Mouse (Mus musculus) forebrain, embryonic 14.5 days (tissue): ENCODE data around the gene Pla1a. TPM values are rescaled to one million over a fixed set of nuclear protein-coding genes. Genes with fewer than 3 reads are reported as not detected.
"Not testable (repeated sequence)": the region's sequence is repeated elsewhere in the genome, so short reads cannot be mapped to it uniquely, and the experiment has no call there.

Experiments used
- ATAC-seq: fragments of 200-750 bp; cut with Nextera tagmentation; 2 replicates; pipeline ENCODE4 v1.8.0; 2017; ENCODE audit warnings: mild to moderate bottlenecking, moderate library complexity
- DNase-seq: peaks from one replicate; pipeline ENCODE4 v3.0.0-alpha.2; 2015; ENCODE audit warnings: low spot score
- H3K27ac ChIP-seq: fragments of 300-500 bp; sonication (generic); 2 replicates; pipeline ENCODE4 v1.5.1; 2014; ENCODE audit warnings: low read depth, mild to moderate bottlenecking, control low read depth, low read length, moderate library complexity
- H3K27me3 ChIP-seq: fragments of 300-500 bp; sonication (generic); replicated peaks from 2 replicates; pipeline ENCODE4 v1.6.1; 2014; ENCODE audit warnings: low read length, control low read depth, mixed read lengths; ENCODE audit not compliant: control insufficient read depth, insufficient read depth
- H3K36me3 ChIP-seq: fragments of 300-500 bp; sonication (generic); 2 replicates; pipeline ENCODE4 v1.6.1; 2014; ENCODE audit warnings: low read length, control low read depth; ENCODE audit not compliant: control insufficient read depth, insufficient read depth
- H3K4me1 ChIP-seq: fragments of 300-500 bp; sonication (generic); 2 replicates; pipeline ENCODE4 v1.6.1; 2014; ENCODE audit warnings: antibody characterized with exemption, low read length, control low read depth; ENCODE audit not compliant: control insufficient read depth, insufficient read depth
- H3K4me2 ChIP-seq: fragments of 300-500 bp; sonication (generic); 2 replicates; pipeline ENCODE4 v1.6.1; 2014; ENCODE audit warnings: mild to moderate bottlenecking, control low read depth, low read length
- H3K4me3 ChIP-seq: fragments of 300-500 bp; sonication (generic); 2 replicates; pipeline ENCODE4 v1.5.1; 2014; ENCODE audit warnings: low read depth, low read length, control low read depth
- H3K9ac ChIP-seq: fragments of 300-500 bp; sonication (generic); 2 replicates; pipeline ENCODE4 v1.6.1; 2014; ENCODE audit warnings: mild to moderate bottlenecking, low read length, control low read depth, moderate library complexity
- H3K9me3 ChIP-seq: fragments of 300-500 bp; sonication (generic); replicated peaks from 2 replicates; pipeline ENCODE4 v1.6.1; 2016; ENCODE audit warnings: low read length, control low read depth, mixed read lengths; ENCODE audit not compliant: control insufficient read depth
- WGBS: fragments of 180-500 bp; shearing (Covaris S2); extraction: QIAGEN DNeasy Blood & Tissue Kit; methylation state at CpG from one replicate; pipeline ENCODE4 v1.1.7; 2014; 5-methylcytosine and 5-hydroxymethylcytosine counted together
- polyA plus RNA-seq: library from polyadenylated mRNA; unstranded; fragments of >200 nt; fragmentation: Nextera tagmentation; extraction: Ambion mirVana; gene quantifications from 2 replicates; pipeline ENCODE4 v1.2.1, GENCODE M21; 2014

Gene Pla1a
- polyA plus RNA-seq, 1 experiment from 2014 or later: 0.39 TPM

DNA sequence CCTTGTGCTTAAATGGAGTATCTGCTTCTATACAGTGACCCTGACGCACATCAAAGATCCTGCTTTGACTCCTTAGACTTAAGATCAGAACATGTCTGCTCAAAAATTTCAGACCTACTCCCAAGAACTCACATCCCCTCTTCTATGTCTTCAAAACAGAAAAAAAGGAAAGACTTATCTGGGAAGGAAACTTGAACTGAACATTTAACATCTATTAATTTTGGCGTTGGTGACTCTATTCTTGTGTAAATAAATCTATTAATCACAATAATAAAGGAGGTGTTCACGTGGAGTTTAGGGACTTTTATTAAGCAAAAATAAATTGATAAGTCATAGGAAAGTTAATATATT lies 20.2 kb upstream of the Pla1a start:
- no peak for ATAC-seq
- H3K9me3 ChIP-seq: no peaks in the 10 kb centered on the region
- 23% methylated on average over 3 of the region's 3 CpGs for WGBS

DNA sequence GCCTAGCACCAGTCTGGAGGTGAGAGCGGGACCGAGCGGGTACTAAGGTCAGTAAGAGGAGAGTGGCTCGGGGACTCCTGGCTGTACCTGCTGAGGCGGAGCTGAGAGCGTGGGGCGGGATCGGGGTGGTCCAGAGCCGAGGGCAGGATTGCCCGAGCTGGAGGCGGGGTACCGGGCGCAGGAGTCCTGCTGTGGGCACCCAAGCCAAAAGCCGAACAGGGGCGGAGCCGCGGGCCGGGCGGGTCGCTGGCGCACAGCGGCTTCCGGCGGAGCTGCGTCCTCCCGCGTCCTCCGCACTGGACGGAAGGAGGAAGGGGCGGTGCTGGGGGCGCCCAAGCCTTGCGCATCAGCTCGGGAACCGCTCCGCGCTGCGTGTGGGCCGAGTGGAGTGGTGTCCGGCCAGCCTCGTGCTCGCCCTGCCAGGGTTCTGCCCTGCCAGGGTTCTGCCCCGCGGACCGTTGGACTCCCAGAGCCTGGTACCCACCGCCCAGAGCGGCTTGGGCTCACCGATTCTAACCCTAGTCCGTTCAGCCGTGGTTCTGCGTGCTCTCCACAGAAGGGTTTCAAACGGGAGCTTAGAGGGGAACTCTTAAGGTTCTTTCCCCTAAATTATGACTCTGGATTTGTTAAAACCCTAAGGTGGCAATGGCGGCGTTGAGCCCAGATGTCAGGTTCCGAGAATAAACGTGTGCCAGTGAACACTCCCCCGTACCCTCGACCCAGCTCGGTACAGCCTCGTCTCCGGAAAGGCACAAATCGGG lies 19.7 kb upstream of the Pla1a start, which contains the start of gene Adprh:
TSS of gene Adprh (minus strand) at position 262 of the 761 bp plus-strand sequence.
- peak within 1 kb of the TSS; percentile 57 for H3K4me2 ChIP-seq
- H3K27ac ChIP-seq: peak within 1 kb of the TSS; percentile 74
- DNase-seq (peak; percentile 91), ATAC-seq (peak; percentile 98)
- peaks cover 4% of the 10 kb centered on the region for H3K4me1 ChIP-seq
- peak within 1 kb of the TSS; percentile 76 for H3K4me3 ChIP-seq
- H3K9ac ChIP-seq: peak within 1 kb of the TSS; percentile 97
- WGBS: under 1% methylated on average over 61 of the region's 61 CpGs
- H3K36me3 ChIP-seq: peaks cover 22% of the 10 kb centered on the region
- no peaks in the 10 kb centered on the region for H3K27me3 ChIP-seq
- no peaks in the 10 kb centered on the region for H3K9me3 ChIP-seq

More for the DNA sequence above, 20.2 kb upstream of the Pla1a start:
- Histone ChIP-seq H3K9ac (peak overlapping the region; percentile 97), H3K36me3 (peaks cover 20% of the 10 kb centered on the region), H3K27ac (no peak overlapping the region), H3K4me3 (peak overlapping the region; percentile 76), H3K4me1 (peaks cover 4% of the 10 kb centered on the region), H3K27me3 (no peaks in the 10 kb centered on the region), H3K4me2 (peak overlapping the region; percentile 57)
- DNase-seq: no peak

DNA sequence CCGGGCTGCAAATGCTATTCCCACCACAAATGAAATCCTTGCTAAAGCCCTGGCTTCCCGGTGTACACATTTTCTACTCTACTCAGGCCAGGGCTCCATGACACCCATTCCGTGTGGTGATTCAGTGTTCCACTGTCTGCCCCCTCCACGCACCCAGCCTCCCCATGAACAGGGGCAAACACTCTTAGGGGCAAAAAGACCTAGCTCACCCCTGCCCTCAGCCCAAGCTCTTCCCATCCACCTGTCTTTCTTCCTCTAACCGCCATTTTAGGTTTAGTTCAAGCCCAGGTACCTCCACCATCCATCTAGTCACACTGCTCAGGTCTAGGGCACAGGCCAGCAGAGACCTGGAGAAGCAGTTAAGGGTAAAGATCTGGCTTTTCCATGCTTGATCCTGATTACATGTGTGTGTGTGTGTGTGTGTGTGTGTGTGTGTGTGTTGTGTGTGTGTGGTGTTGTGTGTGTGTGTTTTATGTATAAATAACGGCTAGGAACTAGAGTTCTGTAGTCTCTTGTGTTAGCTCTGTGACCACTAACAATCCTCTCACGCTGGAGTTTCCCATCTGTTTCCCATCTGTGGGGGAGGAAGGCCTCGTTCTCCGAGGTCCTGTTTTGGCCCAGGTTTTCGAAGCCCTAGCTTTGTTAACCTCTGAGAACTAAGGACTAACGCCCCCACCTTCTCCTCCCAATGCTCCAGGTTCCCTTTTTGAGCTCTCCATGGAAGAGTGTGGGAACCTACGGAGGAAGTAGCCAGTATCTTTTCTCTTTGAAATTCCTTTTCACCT lies 18.7 kb upstream of the Pla1a start:
- Histone ChIP-seq H3K36me3 (peaks cover 33% of the 10 kb centered on the region), H3K27me3 (no peaks in the 10 kb centered on the region), H3K27ac (no peak overlapping the region), H3K9ac (peak overlapping the region; percentile 97), H3K4me1 (peaks cover 4% of the 10 kb centered on the region), H3K4me3 (peak overlapping the region; percentile 76), H3K9me3 (no peaks in the 10 kb centered on the region), H3K4me2 (peak overlapping the region; percentile 57)
- DNase-seq (peak; percentile 11), ATAC-seq (no peak; the same call in 1 of the 2 replicates)
- WGBS: 41% methylated on average over 12 of the region's 12 CpGs

DNA sequence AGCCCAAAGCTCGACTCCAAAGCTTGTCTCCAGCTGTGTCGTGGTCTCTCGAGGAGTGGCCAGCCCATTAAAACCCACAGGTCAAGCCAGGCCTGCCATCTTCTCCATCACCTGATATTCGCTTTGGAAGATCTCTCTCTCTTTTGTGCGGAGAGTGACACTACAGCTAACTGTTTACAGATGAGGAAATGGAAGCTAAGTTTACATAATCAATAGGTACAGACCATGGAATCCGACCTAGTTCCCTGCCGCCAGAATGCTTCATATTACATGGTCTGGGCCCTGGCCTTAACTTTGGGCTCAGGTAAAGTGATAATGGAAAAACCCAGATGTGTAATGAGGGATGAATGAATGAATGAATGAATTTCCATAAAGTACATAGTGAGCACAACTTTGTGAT lies 17.8 kb upstream of the Pla1a start:
- Histone ChIP-seq H3K9ac (no peak overlapping the region), H3K27ac (no peak overlapping the region), H3K4me2 (no peak overlapping the region), H3K4me3 (no peak overlapping the region), H3K36me3 (peaks cover 42% of the 10 kb centered on the region), H3K27me3 (no peaks in the 10 kb centered on the region), H3K4me1 (peaks cover 4% of the 10 kb centered on the region), H3K9me3 (no peaks in the 10 kb centered on the region)
- 92% methylated on average over 7 of the region's 7 CpGs for WGBS
- DNase-seq (no peak), ATAC-seq (no peak)

DNA sequence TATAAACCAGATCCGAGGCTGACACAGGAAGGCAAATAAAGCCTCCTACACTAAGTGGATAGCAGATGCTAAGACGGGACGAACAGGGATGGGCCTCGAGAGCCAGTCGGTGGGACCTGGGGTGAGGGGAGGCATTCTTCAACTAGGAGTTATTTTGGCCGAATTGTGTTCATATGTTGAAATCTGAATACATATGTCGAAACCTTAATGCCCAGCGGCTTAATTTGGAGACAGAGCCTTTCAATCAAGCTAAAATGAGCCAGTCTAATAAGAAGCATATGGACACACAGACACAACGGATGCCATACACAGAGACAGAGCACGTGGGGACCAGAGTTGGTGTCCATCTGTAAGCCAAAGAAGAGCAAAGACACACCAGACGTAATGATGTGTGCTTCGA lies 15.5 kb upstream of the Pla1a start:
- peaks cover 63% of the 10 kb centered on the region for H3K36me3 ChIP-seq
- no peaks in the 10 kb centered on the region for H3K27me3 ChIP-seq
- no peak overlapping the region for H3K4me3 ChIP-seq
- no peak for ATAC-seq
- DNase-seq: no peak
- 95% methylated on average over 12 of the region's 12 CpGs for WGBS
- H3K9ac ChIP-seq: no peak overlapping the region
- no peak overlapping the region for H3K4me2 ChIP-seq
- no peak overlapping the region for H3K27ac ChIP-seq
- H3K4me1 ChIP-seq: peaks cover 4% of the 10 kb centered on the region
- no peaks in the 10 kb centered on the region for H3K9me3 ChIP-seq

DNA sequence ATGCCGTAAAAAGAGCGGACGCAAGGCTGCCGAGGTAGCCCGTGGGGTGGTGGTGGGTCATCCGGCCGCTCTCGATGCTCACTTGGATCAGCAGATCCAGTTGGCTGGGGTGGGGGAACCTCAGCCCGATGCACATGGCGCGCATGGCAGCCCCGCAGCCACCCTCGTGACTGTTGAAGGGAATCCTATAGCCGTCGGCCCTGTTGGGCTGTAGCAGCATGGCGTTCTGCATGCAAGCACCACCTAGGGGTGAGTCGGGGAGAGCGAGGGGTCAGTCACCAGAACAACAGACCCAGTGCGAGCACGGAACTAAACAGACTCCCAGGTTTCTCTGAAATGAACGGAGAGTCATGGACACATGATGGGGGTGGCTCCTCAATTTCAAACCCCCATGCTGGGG lies 14.4 kb upstream of the Pla1a start:
- Histone ChIP-seq H3K9ac (no peak overlapping the region), H3K27ac (no peak overlapping the region), H3K27me3 (no peaks in the 10 kb centered on the region), H3K36me3 (peaks cover 72% of the 10 kb centered on the region), H3K4me2 (no peak overlapping the region), H3K4me3 (no peak overlapping the region), H3K4me1 (peaks cover 4% of the 10 kb centered on the region), H3K9me3 (no peaks in the 10 kb centered on the region)
- DNase-seq (no peak), ATAC-seq (no peak)
- 92% methylated on average over 21 of the region's 21 CpGs for WGBS

DNA sequence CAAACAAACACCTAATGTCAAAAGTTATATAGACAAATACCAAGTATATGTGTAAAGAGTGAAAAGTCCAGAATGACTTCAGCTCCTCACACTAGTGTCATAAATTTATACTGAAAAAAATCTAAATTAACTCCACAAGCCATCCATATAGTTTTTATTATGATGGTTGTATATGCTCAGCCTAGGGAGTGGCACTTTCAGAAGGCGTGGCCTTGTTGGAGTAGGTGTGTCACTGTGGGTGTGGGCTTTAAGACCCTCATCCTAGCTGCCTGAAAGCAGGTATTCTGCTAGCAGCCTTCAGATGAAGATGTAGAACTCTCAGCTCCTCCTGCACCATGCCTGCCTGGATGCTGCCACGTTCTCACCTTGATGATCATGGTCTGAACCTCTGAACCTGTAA lies 13.2 kb upstream of the Pla1a start:
- not testable (repeated sequence) for DNase-seq, ATAC-seq, H3K4me1 ChIP-seq, H3K27ac ChIP-seq, H3K9me3 ChIP-seq, H3K27me3 ChIP-seq, H3K4me3 ChIP-seq, H3K4me2 ChIP-seq, H3K9ac ChIP-seq
- H3K36me3 ChIP-seq: peaks cover 72% of the 10 kb centered on the region
- WGBS: 98% methylated on average over 2 of the region's 2 CpGs

DNA sequence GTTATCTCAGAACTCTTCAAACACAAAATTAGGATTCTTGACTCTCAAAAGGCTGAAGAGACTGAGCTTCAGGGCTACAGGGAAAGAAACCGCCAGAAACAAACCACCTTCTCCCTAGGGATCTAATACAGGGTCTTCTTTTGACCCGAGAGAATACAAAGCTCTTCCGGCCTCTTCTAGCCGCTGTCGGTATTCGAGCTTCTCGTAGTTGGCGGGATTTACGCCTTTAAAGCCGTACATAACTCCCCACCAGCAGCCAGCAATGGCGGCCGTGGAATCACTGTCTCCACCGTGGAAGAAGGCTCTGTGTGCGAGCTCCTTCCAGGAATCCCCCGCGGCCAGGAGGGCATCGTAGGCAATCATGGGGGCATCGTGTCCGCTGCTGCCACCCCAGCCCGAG lies 12.6 kb upstream of the Pla1a start:
- no peaks in the 10 kb centered on the region for H3K9me3 ChIP-seq
- H3K4me3 ChIP-seq: no peak overlapping the region
- no peak overlapping the region for H3K9ac ChIP-seq
- ATAC-seq (no peak), DNase-seq (no peak)
- no peak overlapping the region for H3K27ac ChIP-seq
- peaks cover 71% of the 10 kb centered on the region for H3K36me3 ChIP-seq
- no peaks in the 10 kb centered on the region for H3K4me1 ChIP-seq
- H3K4me2 ChIP-seq: no peak overlapping the region
- 93% methylated on average over 20 of the region's 20 CpGs for WGBS
- H3K27me3 ChIP-seq: no peaks in the 10 kb centered on the region

DNA sequence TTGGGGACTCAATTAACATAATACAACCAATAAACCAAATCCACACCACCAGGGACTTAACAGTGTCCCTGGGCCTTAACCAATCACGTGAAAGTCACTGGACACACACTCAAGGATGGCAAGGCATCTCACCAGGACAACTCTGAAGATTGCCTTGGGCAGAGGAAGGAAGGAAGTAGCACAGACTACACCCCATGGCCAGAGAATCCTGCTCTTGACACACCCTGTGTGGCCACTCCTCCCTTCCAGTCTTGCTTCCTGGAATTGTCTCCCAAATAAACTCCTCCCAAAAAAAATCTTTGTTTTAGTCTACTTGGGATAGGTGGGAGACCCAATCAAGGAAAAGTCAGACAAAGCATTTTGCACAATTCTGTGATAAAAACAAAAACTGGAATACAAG lies 12.1 kb upstream of the Pla1a start:
- 88% methylated on average over 1 of the region's 1 CpGs for WGBS
- DNase-seq: no peak
- peaks cover 66% of the 10 kb centered on the region for H3K36me3 ChIP-seq

More for the DNA sequence above, 12.1 kb upstream of the Pla1a start:
- H3K4me3 ChIP-seq: no peak overlapping the region
- no peaks in the 10 kb centered on the region for H3K4me1 ChIP-seq
- H3K9me3 ChIP-seq: no peaks in the 10 kb centered on the region
- no peak overlapping the region for H3K9ac ChIP-seq
- H3K4me2 ChIP-seq: no peak overlapping the region
- no peak overlapping the region for H3K27ac ChIP-seq
- no peaks in the 10 kb centered on the region for H3K27me3 ChIP-seq
- no peak for ATAC-seq
